Mouse (Mus musculus) MEL (cell line): ENCODE results near the gene Cdx2. TPM values are rescaled to one million over a fixed set of nuclear protein-coding genes. Genes with fewer than 3 reads are reported as not detected.

Experiments
- DNase-seq: peaks from one replicate; pipeline ENCODE4 v3.0.0; 2011; ENCODE audit warnings: low read depth, low spot score
- H3K27ac ChIP-seq: 2 replicates; pipeline ENCODE4 v1.5.1; 2012; ENCODE audit warnings: low read depth, mild to moderate bottlenecking, control low read depth, low read length, moderate library complexity; ENCODE audit not compliant: control insufficient read depth
- H3K27me3 ChIP-seq, 2 experiments: fragments of 150-350 bp in 1 of 2; sonication (generic) in 1 of 2; 2 replicates each; pipeline ENCODE4 v1.6.1; 2012; ENCODE audit warnings: low read length in 2 of 2, mild to moderate bottlenecking in 2 of 2, improper control_type of control experiment in 1 of 2, moderate library complexity in 1 of 2; ENCODE audit not compliant: insufficient read depth in 2 of 2, control insufficient read depth in 1 of 2
- H3K36me3 ChIP-seq, 2 experiments: 2 replicates each; pipeline ENCODE4 v1.6.1; 2012 to 2014; ENCODE audit warnings: low read length in 2 of 2, improper control_type of control experiment in 1 of 2, inconsistent platforms in 1 of 2, mild to moderate bottlenecking in 1 of 2; ENCODE audit not compliant: insufficient read depth in 2 of 2, control insufficient read depth in 1 of 2
- H3K4me1 ChIP-seq, 2 experiments: fragments of 150-350 bp in 1 of 2; sonication (generic) in 1 of 2; 2 replicates each; pipeline ENCODE4 v1.6.1; 2012; ENCODE audit warnings: low read length in 2 of 2, improper control_type of control experiment in 1 of 2, mild to moderate bottlenecking in 1 of 2; ENCODE audit not compliant: insufficient read depth in 2 of 2, control insufficient read depth in 1 of 2
- H3K4me3 ChIP-seq, 2 experiments: fragments of 150-350 bp in 1 of 2; sonication (generic) in 1 of 2; 2 replicates each; pipeline ENCODE4 v1.5.1; 2012; ENCODE audit warnings: low read depth in 2 of 2, low read length in 2 of 2, mild to moderate bottlenecking in 2 of 2, moderate library complexity in 2 of 2, control low read depth in 1 of 2, improper control_type of control experiment in 1 of 2; ENCODE audit not compliant: control insufficient read depth in 1 of 2, insufficient read depth in 1 of 2
- H3K79me2 ChIP-seq: 2 replicates; pipeline ENCODE4 v1.6.1; 2012; ENCODE audit warnings: mild to moderate bottlenecking, low read length, moderate library complexity; ENCODE audit not compliant: control insufficient read depth, poor library complexity, insufficient read depth
- H3K9ac ChIP-seq: 2 replicates; pipeline ENCODE4 v1.6.1; 2012; ENCODE audit warnings: low read depth, mild to moderate bottlenecking, control low read depth, low read length, moderate library complexity; ENCODE audit not compliant: control insufficient read depth, poor library complexity, severe bottlenecking
- H3K9me3 ChIP-seq: fragments of 150-350 bp; sonication (generic); replicated peaks from 2 replicates; pipeline ENCODE4 v1.6.1; 2012; ENCODE audit warnings: mild to moderate bottlenecking, low read length, improper control_type of control experiment, moderate library complexity; ENCODE audit not compliant: insufficient read depth
- BHLHE40 ChIP-seq: IDR thresholded peaks from 2 replicates; pipeline ENCODE4 v1.6.1; 2012; ENCODE audit warnings: low read depth, mild to moderate bottlenecking, inconsistent platforms, low read length, improper control_type of control experiment, borderline replicate concordance
- CHD2 ChIP-seq: IDR thresholded peaks from 2 replicates; pipeline ENCODE4 v1.6.1; 2011; ENCODE audit warnings: low read length, improper control_type of control experiment
- ETS1 ChIP-seq: IDR thresholded peaks from 2 replicates; pipeline ENCODE4 v1.6.1; 2012; ENCODE audit warnings: low read depth, mild to moderate bottlenecking, inconsistent platforms, low read length, improper control_type of control experiment, moderate library complexity
- GATA1 ChIP-seq: IDR thresholded peaks from 2 replicates; pipeline ENCODE4 v1.6.1; 2011; ENCODE audit warnings: low read depth, low read length, improper control_type of control experiment
- JUND ChIP-seq: IDR thresholded peaks from 2 replicates; pipeline ENCODE4 v1.6.1; 2011; ENCODE audit warnings: low read depth, mild to moderate bottlenecking, improper control_type of control experiment, low read length
- KAT2A ChIP-seq: conservative IDR thresholded peaks from 2 replicates; pipeline ENCODE4 v1.6.1; 2012; ENCODE audit warnings: low read depth, low read length, improper control_type of control experiment, inconsistent platforms
- MEF2A ChIP-seq: IDR thresholded peaks from 2 replicates; pipeline ENCODE4 v1.6.1; 2014; ENCODE audit warnings: low read depth, mild to moderate bottlenecking, inconsistent platforms, low read length, improper control_type of control experiment; ENCODE audit not compliant: poor library complexity, insufficient replicate concordance, severe bottlenecking; ENCODE audit errors: extremely low read depth
- MXI1 ChIP-seq: IDR thresholded peaks from 2 replicates; pipeline ENCODE4 v1.6.1; 2011; ENCODE audit warnings: mild to moderate bottlenecking, low read depth, low read length, improper control_type of control experiment
- MYC ChIP-seq: IDR thresholded peaks from 2 replicates; pipeline ENCODE4 v1.6.1; 2011; ENCODE audit warnings: low read depth, mild to moderate bottlenecking, low read length, improper control_type of control experiment, moderate library complexity
- NELFE ChIP-seq: IDR thresholded peaks from 2 replicates; pipeline ENCODE4 v1.6.1; 2011; ENCODE audit warnings: low read depth, low read length, improper control_type of control experiment
- POLR2AphosphoS2 ChIP-seq: IDR thresholded peaks from 2 replicates; pipeline ENCODE4 v1.6.1; 2011; ENCODE audit warnings: low read length, improper control_type of control experiment
- SIN3A ChIP-seq: IDR thresholded peaks from 2 replicates; pipeline ENCODE4 v1.6.1; 2012; ENCODE audit warnings: low read length, improper control_type of control experiment, inconsistent platforms
- TBP ChIP-seq: IDR thresholded peaks from 2 replicates; pipeline ENCODE4 v1.8.0; 2011; ENCODE audit warnings: low read depth, low read length, improper control_type of control experiment
- ZKSCAN1 ChIP-seq: IDR thresholded peaks from 2 replicates; pipeline ENCODE4 v1.6.1; 2012; ENCODE audit warnings: low read depth, mild to moderate bottlenecking, inconsistent platforms, low read length, improper control_type of control experiment, moderate library complexity
- polyA plus RNA-seq, 2 experiments: library from polyadenylated mRNA; stranded (reverse) in 1 of 2; unstranded in 1 of 2; fragments of >175 nt in 1 of 2; fragments of >200 nt in 1 of 2; gene quantifications; 2 replicates each; pipeline versions ENCODE4 v1.2.1 to v1.2.4; 2012; ENCODE audit warnings: low replicate concordance in 2 of 2, low read depth in 1 of 2; ENCODE audit not compliant: insufficient read length in 2 of 2, insufficient read depth in 1 of 2, missing spikeins in 1 of 2
- total RNA-seq: library from RNA; depleted of rRNA; stranded (reverse); fragments of 300-350 nt; gene quantifications from 2 replicates; pipeline ENCODE4 v1.2.3, GENCODE M21; 2012

Gene Cdx2
- total and polyA plus RNA-seq, 3 experiments = not detected

GRCm38 (mm10) chr5:147263945-147264344 lies 43.1 kb downstream of the Cdx2 start:
- no peak overlapping the region for H3K9ac ChIP-seq
- H3K4me1 ChIP-seq = no peaks in the 10 kb centered on the region
- no peaks in the 10 kb centered on the region for H3K36me3 ChIP-seq
- no peaks in the 10 kb centered on the region for H3K27me3 ChIP-seq
- no peak overlapping the region for H3K27ac ChIP-seq
- no peak for DNase-seq
- H3K9me3 ChIP-seq = no peaks in the 10 kb centered on the region
- no peaks in the 10 kb centered on the region for H3K79me2 ChIP-seq
- TF ChIP-seq MXI1 = no peak
- no peak for TF ChIP-seq MEF2A
- no peak for TF ChIP-seq ZKSCAN1
- no peak overlapping the region for H3K4me3 ChIP-seq

GRCm38 (mm10) chr5:147261899-147262541 lies 45.0 kb downstream of the Cdx2 start:
- no peaks in the 10 kb centered on the region for H3K79me2 ChIP-seq
- H3K4me1 ChIP-seq = no peaks in the 10 kb centered on the region
- H3K27ac ChIP-seq = no peak overlapping the region
- no peak for DNase-seq
- no peaks in the 10 kb centered on the region for H3K36me3 ChIP-seq
- no peaks in the 10 kb centered on the region for H3K9me3 ChIP-seq
- H3K27me3 ChIP-seq = no peaks in the 10 kb centered on the region
- TF ChIP-seq ETS1 = no peak
- no peak for TF ChIP-seq SIN3A
- no peak for TF ChIP-seq JUND
- TF ChIP-seq TBP = no peak
- no peak for TF ChIP-seq POLR2AphosphoS2
- TF ChIP-seq GATA1 = no peak
- no peak for TF ChIP-seq MYC
- no peak for TF ChIP-seq ZKSCAN1
- no peak overlapping the region for H3K4me3 ChIP-seq
- H3K9ac ChIP-seq = no peak overlapping the region

GRCm38 (mm10) chr5:147260778-147261177 lies 46.3 kb downstream of the Cdx2 start:
- H3K79me2 ChIP-seq = no peaks in the 10 kb centered on the region
- H3K27ac ChIP-seq = no peak overlapping the region
- H3K27me3 ChIP-seq = no peaks in the 10 kb centered on the region
- H3K4me1 ChIP-seq = no peaks in the 10 kb centered on the region
- H3K4me3 ChIP-seq = no peak overlapping the region
- no peaks in the 10 kb centered on the region for H3K9me3 ChIP-seq
- H3K9ac ChIP-seq = no peak overlapping the region
- H3K36me3 ChIP-seq = no peaks in the 10 kb centered on the region
- no peak for TF ChIP-seq NELFE
- TF ChIP-seq GATA1 = no peak
- TF ChIP-seq CHD2 = no peak
- TF ChIP-seq BHLHE40 = no peak
- TF ChIP-seq KAT2A = no peak
- DNase-seq = no peak
